Mouse (Mus musculus) small intestine, adult 2 months (tissue): Measurements from ENCODE around the gene Tmem169.

Source experiments
- CTCF ChIP-seq: fragments of 200-500 bp; IDR thresholded peaks from 2 replicates; pipeline ENCODE4 v1.5.1; 2012; ENCODE audit warnings: low read depth, mild to moderate bottlenecking, control low read depth, inconsistent platforms, low read length, moderate library complexity, mixed read lengths; ENCODE audit not compliant: insufficient replicate concordance, insufficient read length; ENCODE audit errors: extremely low read depth
- POLR2A ChIP-seq: fragments of 200-500 bp; IDR thresholded peaks from 2 replicates; pipeline ENCODE4 v1.6.1; 2012; ENCODE audit warnings: low read depth, mild to moderate bottlenecking, control low read depth, inconsistent platforms, low read length, moderate library complexity

- TF ChIP-seq POLR2A, result no peak
- TF ChIP-seq CTCF, result no peak
Measured at GRCm38 (mm10) chr1:72291925-72292324, 7.8 kb downstream of the Tmem169 start.
